Mouse (Mus musculus) hindbrain, postnatal 0 days (tissue): Measurements from ENCODE around the gene Slc6a3. TPM values are rescaled to one million over a fixed set of nuclear protein-coding genes. Genes with fewer than 3 reads are reported as not detected.

Experiments used
- ATAC-seq: fragments of 200-750 bp; cut with Nextera tagmentation; 2 replicates; pipeline ENCODE4 v1.8.0; 2017; ENCODE audit warnings: mild to moderate bottlenecking, moderate TSS enrichment, moderate library complexity
- DNase-seq: peaks from one replicate; pipeline ENCODE4 v3.0.0-alpha.2; 2015; ENCODE audit warnings: low spot score
- H3K27ac ChIP-seq: fragments of 300-500 bp; sonication (generic); 2 replicates; pipeline ENCODE4 v1.5.1; 2014; ENCODE audit warnings: mild to moderate bottlenecking
- H3K27me3 ChIP-seq: fragments of 300-500 bp; sonication (generic); 2 replicates; pipeline ENCODE4 v1.6.1; 2014; ENCODE audit warnings: low read length, mixed read lengths; ENCODE audit not compliant: insufficient read depth
- H3K36me3 ChIP-seq: fragments of 300-500 bp; sonication (generic); 2 replicates; pipeline ENCODE4 v1.6.1; 2014; ENCODE audit warnings: low read length, mixed read lengths; ENCODE audit not compliant: insufficient read depth
- H3K4me1 ChIP-seq: fragments of 300-500 bp; sonication (generic); 2 replicates; pipeline ENCODE4 v1.6.1; 2014; ENCODE audit warnings: antibody characterized with exemption, low read length, mixed read lengths; ENCODE audit not compliant: insufficient read depth
- H3K4me2 ChIP-seq: fragments of 300-500 bp; sonication (generic); 2 replicates; pipeline ENCODE4 v1.6.1; 2014; ENCODE audit warnings: low read depth, mild to moderate bottlenecking, low read length, moderate library complexity, mixed read lengths
- H3K4me3 ChIP-seq: fragments of 300-500 bp; sonication (generic); 2 replicates; pipeline ENCODE4 v1.5.1; 2014; ENCODE audit warnings: low read length
- H3K9ac ChIP-seq: fragments of 300-500 bp; sonication (generic); replicated peaks from 2 replicates; pipeline ENCODE4 v1.6.1; 2014; ENCODE audit warnings: mild to moderate bottlenecking, low read length, moderate library complexity, mixed read lengths
- H3K9me3 ChIP-seq: fragments of 300-500 bp; sonication (generic); 2 replicates; pipeline ENCODE4 v1.6.1; 2016; ENCODE audit warnings: low read length, mixed read lengths
- CTCF ChIP-seq: IDR thresholded peaks from 2 replicates; pipeline ENCODE4 v1.5.1; 2016; ENCODE audit warnings: antibody characterized with exemption, control low read depth, low read depth
- WGBS: fragments of 180-500 bp; shearing (Covaris S2); extraction: QIAGEN DNeasy Blood & Tissue Kit; methylation state at CpG from one replicate; pipeline ENCODE4 v1.1.7; 2014; 5-methylcytosine and 5-hydroxymethylcytosine counted together
- polyA plus RNA-seq: library from polyadenylated mRNA; unstranded; fragments of >200 nt; fragmentation: Nextera tagmentation; extraction: Ambion mirVana; gene quantifications from 2 replicates; pipeline ENCODE4 v1.2.1, GENCODE M21; 2015
- total RNA-seq: library from RNA; depleted of rRNA; stranded (reverse); fragments of >200 nt; gene quantifications from 2 replicates; pipeline ENCODE4 v1.2.3, GENCODE M21; 2014

The Slc6a3 gene
- total and polyA plus RNA-seq, 2 experiments from 2014 or later: 0.51 to 8.5 TPM

GRCm38 (mm10) chr13:73496137-73496536 is 40.4 kb upstream of the Slc6a3 start:
- Histone ChIP-seq H3K9ac (no peak overlapping the region), H3K27ac (no peak overlapping the region), H3K36me3 (peaks cover 59% of the 10 kb centered on the region), H3K4me1 (no peaks in the 10 kb centered on the region), H3K4me3 (no peak overlapping the region), H3K27me3 (no peaks in the 10 kb centered on the region), H3K4me2 (no peak overlapping the region), H3K9me3 (no peaks in the 10 kb centered on the region)
- TF ChIP-seq CTCF: no peak
- DNase-seq: no peak
- ATAC-seq: no peak
- WGBS: 85% methylated on average over 2 of the region's 2 CpGs

DNA sequence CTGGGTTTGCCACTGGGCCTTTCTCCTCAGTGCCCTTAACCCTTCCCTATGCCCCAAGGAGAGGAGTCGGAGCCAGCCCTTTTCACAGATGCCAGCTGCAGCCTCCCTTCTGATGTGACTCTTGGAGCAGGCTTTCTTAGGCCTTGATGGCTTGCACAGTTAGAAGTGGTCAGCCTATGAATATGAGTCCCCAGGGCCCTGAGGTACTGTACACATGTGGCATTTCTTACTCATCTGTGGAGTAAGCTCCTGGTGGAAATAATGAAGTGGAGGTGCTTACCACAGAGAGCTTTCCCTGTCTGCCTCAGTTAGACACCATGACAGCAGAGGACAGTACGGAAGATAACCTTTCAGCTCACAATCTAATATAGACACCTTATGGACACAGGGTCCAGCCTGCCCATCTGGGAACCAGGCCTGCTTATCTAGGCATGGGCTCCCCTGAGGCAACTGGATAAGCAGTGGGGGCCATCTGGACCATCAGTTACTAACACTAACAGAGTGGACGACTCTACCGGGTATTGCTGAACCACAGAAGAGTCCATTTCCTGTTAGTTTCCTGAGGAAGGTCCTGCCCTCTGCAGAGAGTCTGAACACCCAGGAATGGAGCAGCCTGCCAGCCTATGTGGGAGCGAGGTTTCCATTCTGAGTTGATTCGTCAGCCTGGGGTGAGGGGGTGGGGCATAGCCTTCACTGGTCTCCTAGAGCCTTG is 36.5 kb upstream of the Slc6a3 start:
- Histone ChIP-seq H3K9me3 (no peaks in the 10 kb centered on the region), H3K4me1 (no peaks in the 10 kb centered on the region), H3K27ac (no peak overlapping the region), H3K4me3 (no peak overlapping the region), H3K27me3 (no peaks in the 10 kb centered on the region), H3K9ac (no peak overlapping the region), H3K4me2 (no peak overlapping the region), H3K36me3 (peaks cover 67% of the 10 kb centered on the region)
- ATAC-seq (no peak), DNase-seq (no peak)
- 77% methylated on average over 6 of the region's 6 CpGs for WGBS
- TF ChIP-seq CTCF: no peak

DNA sequence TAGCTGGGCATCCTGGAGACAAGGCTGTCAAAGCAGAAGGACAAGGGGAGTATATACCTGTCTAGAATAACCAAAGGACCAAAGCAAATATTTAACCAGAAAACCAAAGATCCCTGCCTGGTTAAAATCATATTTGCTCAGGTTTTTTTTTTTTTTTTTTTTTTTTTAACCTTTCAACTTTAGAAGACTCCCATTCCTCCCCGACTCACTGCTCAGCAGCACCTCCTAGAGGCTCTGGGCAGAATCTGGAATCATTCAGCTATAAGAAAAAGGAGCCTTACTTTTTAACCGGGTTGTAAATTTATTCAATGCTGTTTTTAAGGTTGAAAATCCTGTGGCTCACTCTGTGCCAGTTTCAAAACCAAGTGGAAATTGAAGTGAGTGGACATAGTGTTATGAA is 33.8 kb upstream of the Slc6a3 start:
- Histone ChIP-seq H3K36me3 (peaks cover 60% of the 10 kb centered on the region), H3K4me1 (no peaks in the 10 kb centered on the region), H3K9me3 (no peaks in the 10 kb centered on the region), H3K4me3 (no peak overlapping the region), H3K9ac (no peak overlapping the region), H3K4me2 (no peak overlapping the region), H3K27me3 (no peaks in the 10 kb centered on the region), H3K27ac (no peak overlapping the region)
- WGBS: 75% methylated on average over 2 of the region's 2 CpGs
- peak; percentile 52 for TF ChIP-seq CTCF
- ATAC-seq (no peak), DNase-seq (peak; percentile 44)

DNA sequence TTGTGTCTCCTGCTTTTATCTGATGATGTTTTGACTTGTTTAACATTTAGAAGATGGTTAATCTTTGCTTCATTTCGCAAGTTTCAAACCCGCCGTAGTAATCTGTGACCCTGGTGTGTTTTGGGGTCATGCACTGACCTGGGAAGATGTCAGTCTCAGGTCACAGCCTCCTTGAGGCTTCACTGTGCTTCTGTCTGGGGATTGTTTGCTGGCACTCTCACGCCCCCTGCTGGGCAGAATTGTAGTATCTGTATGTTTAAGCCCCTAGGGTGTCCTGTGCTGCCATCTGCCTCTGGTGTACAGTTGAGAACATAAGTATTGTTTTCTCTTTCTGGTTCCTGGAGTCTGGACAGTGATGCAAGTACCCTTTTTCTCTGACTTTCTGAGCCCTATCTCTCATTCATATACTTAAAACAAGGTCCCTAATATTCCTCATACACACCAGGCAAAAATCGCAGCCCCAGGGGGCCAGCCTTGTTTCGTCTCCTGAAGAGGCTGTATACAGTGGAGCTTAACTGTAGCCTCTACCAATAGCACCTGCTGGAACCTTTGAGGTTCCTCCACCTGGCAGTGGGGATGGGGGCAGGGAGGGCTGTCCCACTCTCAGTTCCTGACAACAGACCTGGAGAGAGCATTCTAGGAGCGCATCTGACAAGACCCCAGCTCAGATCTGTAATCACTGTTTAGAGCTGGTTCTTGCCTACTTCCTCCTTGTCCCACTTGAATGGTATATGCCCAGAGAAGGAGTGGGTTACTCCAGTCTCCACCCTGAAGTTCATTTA is 30.7 kb upstream of the Slc6a3 start:
- TF ChIP-seq CTCF: peak; percentile 86
- DNase-seq (peak; percentile 87), ATAC-seq (peak; percentile 76)
- no peak overlapping the region for H3K4me2 ChIP-seq
- no peak overlapping the region for H3K4me3 ChIP-seq
- no peaks in the 10 kb centered on the region for H3K9me3 ChIP-seq
- H3K9ac ChIP-seq: no peak overlapping the region
- H3K27me3 ChIP-seq: no peaks in the 10 kb centered on the region
- peaks cover 38% of the 10 kb centered on the region for H3K36me3 ChIP-seq
- H3K4me1 ChIP-seq: no peaks in the 10 kb centered on the region
- 62% methylated on average over 7 of the region's 7 CpGs for WGBS
- H3K27ac ChIP-seq: no peak overlapping the region

DNA sequence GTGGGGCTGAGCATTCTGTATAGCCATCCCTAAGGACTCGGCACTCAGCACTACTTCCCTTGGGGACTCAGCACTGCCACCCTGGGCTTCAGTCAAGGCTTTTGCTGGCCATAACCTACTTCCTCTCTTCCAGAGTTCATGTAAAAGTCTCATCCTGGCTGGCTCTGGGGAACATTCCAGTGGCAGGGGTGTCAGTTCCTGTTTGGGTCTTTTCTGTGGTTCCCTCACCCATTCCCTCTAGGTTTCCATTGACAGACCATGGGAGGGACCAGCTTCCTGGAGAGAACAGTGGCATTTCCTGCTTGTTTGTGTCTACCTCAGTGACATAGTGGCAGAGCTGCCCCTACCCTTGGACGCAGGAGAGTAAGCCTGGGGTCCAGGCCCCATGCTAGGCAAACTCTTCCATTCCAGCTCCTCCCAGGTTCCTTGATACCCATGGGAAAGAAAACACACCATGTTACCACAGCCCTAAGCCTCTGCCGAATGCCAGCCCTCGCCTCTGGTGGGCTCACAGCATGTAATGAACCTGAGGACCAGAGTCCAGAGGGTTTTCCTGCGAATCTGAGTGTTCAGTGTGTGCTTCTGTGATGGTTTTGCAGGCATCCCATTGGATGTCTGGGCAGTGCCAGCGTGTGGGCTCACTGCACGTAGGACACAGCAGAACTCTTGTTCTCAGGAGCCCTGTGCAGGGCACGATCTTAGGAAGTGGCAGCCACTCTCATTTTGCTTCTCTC is 27.6 kb upstream of the Slc6a3 start:
- Histone ChIP-seq H3K4me3 (no peak overlapping the region), H3K27ac (peak overlapping the region; percentile 3; the same call in 1 of the 2 replicates), H3K4me1 (no peaks in the 10 kb centered on the region), H3K4me2 (no peak overlapping the region), H3K27me3 (no peaks in the 10 kb centered on the region), H3K9me3 (no peaks in the 10 kb centered on the region), H3K9ac (no peak overlapping the region), H3K36me3 (peaks cover 46% of the 10 kb centered on the region)
- 90% methylated on average over 8 of the region's 8 CpGs for WGBS
- no peak for DNase-seq
- TF ChIP-seq CTCF: no peak
- ATAC-seq: no peak

GRCm38 (mm10) chr13:73509869-73510268 is 26.7 kb upstream of the Slc6a3 start:
- H3K4me1 ChIP-seq: no peaks in the 10 kb centered on the region

More at GRCm38 (mm10) chr13:73509869-73510268, 26.7 kb upstream of the Slc6a3 start:
- WGBS: 53% methylated on average over 6 of the region's 6 CpGs
- Histone ChIP-seq H3K4me3 (no peak overlapping the region), H3K27ac (no peak overlapping the region), H3K9ac (no peak overlapping the region), H3K4me2 (no peak overlapping the region), H3K27me3 (no peaks in the 10 kb centered on the region), H3K36me3 (peaks cover 55% of the 10 kb centered on the region), H3K9me3 (no peaks in the 10 kb centered on the region)
- no peak for TF ChIP-seq CTCF
- DNase-seq: peak; percentile 36
- ATAC-seq: no peak
